Mouse (Mus musculus) c-Kit-negative CD71-positive TER-119-positive erythroid progenitor cells, embryonic 14.5 days (primary cell): ENCODE data around the gene Sfta2.

Source experiments
- DNase-seq: peaks from one replicate; pipeline ENCODE4 v3.0.0-alpha.2; 2013; ENCODE audit warnings: low read depth, low spot score

Sfta2 gene

DNA sequence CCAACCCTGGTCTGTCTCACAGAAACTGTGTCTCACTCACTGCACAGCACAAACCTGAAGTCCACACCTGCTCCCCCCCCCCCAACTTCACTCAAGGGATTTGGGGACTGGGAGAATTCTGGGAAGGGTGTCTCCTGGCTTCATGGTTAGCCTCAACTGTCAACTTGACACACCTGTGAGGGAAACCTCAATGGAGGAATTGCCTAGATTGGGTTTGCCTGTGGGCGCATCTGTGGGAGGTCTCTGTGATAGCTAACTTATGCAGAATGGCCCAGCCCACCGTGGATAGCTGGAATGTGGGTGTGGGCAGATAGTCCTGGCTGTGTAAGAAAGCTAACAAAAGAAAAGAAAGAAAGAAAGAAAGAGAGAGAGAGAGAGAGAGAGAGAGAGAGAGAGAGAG, at the start of gene Sfta2:
Sfta2 (plus strand) TSS at position 301 of the 400 bp plus-strand sequence.
- no peak for DNase-seq

DNA sequence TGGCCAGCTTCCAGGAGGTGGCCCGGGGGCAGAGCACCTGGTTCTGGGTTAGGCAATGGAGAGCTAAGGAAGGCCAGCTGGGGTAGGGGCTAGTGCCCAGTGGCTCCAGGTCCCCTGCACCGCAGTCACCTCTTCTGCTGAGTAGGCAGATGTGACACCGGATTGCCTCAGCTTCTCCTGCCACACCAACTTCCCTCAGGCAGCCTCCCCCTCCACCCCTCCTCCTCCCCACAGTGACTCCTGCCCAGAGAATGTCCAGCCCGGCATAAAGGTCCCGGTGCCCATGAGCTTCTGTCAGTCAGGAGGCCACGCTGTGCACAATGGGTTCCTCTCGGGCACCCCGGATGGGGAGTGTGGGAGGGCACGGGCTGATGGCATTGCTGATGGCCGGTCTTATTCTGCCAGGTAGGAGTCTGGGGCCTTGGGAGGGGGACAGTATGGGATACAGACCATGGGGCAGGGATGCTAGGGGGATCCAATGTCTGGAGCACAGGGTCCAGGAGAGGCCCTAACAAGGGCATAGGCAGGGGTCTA, 49.4 kb upstream of the Sfta2 start, which contains the start of gene Cdsn:
Cdsn (plus strand) TSS at position 248 of the 534 bp plus-strand sequence.
- no peak for DNase-seq

DNA sequence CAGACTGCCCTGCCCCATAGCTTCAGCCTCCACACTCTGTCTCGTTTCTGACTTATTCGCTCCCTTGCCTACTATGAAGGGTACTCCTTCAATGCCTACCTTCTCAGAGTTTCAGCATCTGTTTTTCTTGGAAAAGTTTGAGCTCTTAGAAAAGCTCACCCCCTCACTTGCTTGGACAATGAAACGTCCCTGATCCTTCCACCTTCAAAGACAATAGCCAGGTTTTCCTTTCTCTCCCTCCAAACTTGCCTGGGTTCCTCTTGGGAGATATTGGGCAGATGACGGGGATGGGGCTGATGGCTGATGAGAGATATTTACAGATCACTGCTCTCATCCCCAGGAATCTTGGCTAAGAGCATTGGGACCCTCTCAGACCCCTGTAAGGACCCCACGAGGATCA, 47.0 kb upstream of the Sfta2 start:
- DNase-seq: no peak

DNA sequence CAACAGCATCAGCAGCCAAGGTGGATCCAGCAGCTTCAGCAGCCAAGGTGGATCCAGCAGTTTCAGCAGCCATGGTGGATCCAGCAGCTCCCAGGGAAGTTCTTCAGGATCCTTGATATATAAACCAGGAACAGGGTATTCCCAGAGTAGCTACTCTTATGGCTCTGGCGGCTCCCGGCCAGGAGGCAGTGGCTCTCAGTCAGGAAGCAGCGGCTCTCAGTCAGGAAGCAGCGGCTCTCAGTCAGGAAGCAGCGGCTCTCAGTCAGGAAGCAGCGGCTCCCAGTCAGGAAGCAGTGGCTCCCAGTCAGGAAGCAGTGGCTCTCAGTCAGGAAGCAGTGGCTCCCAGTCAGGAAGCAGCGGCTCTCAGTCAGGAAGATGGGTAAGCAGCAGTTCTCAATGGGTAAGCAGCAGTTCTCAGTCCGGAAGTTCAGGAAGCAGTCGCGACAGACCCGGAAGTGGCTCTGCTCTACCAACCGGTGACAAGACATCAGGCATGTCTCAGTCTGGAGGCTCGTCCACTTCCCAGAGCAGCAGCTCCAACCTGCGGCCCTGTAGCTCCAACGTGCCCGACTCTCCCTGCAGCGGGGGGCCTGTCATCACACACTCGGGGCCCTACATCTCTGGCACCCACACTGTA, 46.5 kb upstream of the Sfta2 start:
- DNase-seq: no peak

DNA sequence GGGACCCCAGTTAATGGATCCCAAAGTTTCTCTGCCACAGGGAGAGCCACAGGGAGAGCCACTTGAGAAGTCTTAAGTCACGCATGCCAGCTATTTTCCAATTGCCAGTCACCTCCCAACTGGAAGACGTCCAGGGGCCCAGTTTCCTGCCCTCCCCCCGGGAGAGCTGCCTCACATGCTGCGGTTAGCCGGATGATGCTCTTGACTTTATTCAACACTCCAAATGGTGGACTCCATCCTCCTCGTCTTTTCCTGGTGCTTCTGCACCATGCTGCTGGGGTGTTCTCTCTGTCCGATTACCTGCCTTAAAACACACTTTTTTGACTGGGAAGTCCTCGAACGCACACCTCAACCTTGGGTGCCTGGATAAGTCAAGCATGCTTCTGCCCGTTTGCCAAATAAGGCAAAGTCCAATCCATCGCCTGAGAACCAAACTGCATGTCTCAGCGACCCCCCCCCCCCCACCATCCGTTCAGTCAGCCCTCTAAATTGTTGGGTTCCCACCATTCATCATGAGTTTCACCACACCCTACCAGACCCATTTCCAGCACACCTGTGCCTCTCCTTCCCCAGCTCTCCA, 45.1 kb upstream of the Sfta2 start:
- DNase-seq: no peak

DNA sequence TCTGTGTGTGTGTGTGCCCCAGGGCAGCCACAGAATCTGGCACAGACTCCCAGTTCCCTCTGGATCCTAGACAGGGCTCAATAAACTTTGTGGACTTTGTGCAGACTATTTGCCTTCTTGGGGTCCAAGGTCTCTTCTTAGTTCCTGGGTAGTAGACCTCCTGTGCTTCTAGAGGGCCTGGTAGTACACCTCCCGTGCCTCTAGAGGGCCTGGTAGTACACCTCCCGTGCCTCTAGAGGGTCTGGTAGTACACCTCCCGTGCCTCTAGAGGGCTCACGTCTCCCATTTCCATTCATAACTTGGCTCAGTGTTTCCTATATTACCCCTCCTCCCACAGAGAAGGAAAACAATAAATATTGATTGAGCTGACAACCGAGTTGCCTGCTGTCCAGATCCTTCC, 44.5 kb upstream of the Sfta2 start:
- no peak for DNase-seq

DNA sequence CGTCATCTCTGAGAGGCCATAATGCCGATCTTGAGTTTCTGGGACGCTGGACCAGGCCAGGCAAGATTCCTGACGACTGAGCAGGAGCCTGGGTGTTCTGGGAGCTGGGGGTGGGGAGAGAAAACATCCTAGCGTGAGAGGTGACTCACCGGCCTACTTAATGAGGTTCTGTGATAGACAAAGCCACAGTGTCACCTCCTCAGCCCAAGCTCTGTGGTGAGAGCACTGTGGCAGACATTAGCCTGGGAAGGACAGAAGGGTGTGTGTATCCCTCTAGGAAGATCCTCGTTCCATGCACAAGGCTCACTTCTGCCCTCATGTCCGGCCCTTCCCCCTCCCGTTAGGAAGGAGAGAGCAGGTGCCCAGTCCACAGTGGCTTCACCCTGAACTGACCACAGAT, 44.0 kb upstream of the Sfta2 start:
- DNase-seq: no peak

DNA sequence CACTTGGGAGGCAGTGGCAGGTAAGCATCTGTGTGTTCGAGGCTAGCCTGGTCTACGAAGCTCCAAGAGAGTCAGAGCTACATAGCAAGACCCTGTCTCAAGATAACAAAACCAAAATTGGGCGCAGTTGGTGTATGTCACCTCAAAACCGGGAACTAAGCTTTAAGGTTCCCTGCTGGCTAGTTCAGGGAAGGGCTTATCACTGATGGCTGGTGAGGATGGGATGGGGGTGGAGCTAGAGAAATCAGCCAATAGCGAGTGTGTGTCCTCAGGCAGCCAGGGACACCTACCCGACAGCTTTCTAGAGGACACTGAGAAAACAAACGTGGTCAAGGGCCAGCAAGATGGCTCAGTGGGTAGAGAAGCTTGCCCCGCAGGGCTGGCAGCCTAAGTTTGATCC, 43.1 kb upstream of the Sfta2 start:
- DNase-seq: no peak

DNA sequence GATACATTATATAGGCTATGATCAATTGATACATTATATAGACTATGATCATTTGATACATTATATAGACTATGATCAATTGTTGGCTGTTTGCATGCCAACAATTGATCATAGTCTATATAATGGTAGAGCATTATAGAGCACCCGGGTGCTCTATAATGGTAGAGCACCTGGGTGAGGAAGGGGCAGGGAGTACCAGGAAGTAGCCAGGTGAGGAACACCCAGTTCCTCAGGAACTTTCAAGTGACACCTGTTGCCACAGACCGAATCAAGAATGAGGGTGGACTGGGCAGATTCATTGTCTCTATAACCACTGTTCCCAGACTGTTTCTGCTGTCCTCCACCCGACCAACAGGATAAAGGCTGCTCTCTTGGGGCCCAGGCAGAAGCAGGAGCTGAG, 34.2 kb upstream of the Sfta2 start, which contains the start of gene 2300002M23Rik:
2300002M23Rik (plus strand) TSS at position 301 of the 400 bp plus-strand sequence.
- DNase-seq: no peak

DNA sequence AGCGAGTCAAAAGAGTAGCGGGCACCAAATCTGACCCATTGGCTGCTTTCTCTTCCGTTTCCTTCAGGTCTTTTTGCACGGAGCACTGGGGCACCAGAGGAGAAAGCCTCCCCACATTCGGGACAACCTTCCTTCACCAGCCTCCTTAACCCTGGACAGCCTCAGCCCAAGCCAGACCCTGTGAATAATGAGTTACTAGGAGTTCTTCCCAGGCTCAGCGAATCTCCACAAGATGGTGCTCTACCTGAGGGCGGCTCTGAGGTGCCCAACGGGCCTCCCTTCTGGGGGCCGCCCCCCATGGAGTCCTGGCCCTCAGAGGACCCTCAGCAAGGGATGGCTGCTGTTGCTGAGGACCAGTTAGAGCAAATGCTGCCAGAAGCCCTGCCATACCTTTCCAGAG, 33.6 kb upstream of the Sfta2 start:
- DNase-seq: no peak

DNA sequence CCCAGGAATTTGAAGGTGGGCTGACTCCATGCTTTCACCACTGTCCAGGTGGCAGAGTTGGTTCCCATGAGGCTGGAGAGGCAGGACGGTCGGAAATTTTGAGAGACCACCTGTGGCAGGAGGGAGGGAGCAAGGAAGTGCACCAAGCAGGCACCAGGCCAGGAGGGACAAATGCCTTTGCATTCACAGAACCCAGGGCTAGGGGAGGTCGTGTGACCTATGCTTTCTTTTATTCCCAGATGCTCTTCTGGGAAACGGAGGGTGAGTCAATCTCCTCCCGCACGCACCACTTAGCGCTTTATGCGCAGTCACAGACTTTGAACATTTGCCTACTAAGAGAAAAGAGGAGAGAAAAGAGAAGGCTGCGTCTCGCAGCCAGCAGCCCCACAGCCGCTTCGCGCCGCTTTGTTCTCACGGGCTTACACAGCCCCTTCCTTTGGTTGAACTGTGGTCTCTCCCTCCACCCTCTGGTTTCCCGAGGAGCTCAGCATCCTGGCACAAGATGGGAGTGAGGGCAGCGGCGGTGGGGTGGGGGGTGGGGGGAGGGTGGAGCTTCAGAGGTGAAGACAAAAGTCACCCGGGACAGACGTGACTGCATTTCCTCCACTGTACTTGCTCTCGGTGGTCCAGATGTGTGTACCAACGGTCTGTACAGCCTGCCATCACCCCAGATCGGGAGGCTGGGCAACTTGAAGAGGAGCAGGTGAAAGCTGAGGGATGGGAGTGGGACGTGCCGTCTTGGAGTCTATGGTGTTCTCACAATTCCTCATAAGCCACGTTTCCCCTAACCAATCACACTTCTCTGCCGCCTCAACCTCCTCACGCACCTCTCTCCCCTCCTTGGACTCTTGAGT, 32.0 kb upstream of the Sfta2 start:
- no peak for DNase-seq

DNA sequence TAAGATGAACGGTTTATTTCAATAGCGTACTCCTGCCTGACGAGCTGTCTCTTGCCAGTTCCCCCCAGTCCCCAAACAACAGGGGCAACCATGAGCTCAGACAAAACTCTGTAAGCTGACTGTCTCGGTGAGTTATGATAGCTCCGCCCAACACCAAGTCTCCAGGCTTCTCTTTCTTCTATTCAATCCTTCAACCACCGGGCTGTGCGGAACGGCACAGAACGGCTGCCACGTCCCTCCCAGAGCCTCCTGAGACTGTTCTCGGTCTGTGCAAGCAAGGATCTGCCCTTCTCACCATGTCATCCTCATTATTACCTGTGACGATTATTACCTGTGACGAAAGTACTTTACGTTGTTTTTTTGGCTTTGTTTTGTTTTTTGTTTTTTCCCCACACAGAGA, 30.5 kb upstream of the Sfta2 start:
- DNase-seq: no peak

DNA sequence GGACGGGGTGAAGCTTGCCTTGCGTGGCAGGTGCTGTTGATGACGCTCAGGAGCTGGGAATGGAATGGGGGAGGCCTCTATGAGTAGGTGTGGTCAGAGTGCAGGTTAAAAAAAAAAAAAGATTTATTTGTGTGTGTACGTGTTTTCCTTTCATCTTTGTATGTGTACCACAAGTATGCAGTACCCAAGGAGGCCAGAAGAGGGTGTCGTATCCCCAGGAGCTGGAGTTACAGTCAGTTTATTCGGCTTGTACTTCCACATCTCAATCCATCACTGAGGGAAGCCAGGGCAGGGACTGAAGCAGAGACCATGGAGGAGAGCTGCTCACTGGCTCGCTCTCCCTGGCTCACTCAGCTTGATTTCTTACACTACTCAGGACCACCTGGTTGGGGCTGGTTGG, 29.9 kb upstream of the Sfta2 start:
- no peak for DNase-seq

DNA sequence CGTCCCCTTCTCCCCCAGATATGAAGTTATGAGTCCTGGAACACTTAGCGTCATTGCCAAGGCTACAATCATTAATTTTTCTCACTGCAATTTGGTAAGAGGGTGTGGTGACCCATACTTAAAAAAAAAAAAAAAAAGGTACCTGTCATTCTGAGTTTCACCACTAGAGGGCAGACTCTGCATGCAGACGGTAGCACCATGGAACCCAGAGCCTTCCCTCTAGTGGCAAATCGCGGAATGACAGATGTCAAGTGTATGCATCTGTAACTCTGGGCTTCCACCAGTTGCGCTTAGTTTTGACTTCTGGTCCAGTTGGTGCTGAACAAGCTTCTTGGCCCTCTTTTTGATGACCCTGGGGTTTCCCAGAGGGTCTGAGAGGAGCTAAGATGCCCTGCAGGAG, 23.1 kb upstream of the Sfta2 start:
- DNase-seq: peak; percentile 80

DNA sequence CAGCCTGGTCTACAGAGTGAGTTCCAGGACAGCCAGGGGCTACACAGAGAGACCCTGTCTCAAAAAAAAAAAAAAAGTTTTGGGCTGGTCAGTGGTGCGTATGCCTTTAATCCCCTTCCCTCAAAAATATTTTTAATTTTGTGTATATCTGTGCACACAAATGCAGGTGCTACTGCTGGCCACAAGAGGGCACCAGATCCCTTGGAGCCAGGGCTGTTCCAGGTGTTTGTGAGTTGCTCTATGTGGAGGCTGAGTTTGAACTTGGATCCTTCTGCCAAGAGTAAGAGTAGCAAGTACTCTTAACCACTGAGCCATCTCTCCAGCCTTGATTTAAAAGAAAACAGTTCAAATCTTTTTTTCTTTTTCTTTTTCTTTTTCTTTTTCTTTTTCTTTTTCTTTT, 18.4 kb upstream of the Sfta2 start:
- DNase-seq: no peak

DNA sequence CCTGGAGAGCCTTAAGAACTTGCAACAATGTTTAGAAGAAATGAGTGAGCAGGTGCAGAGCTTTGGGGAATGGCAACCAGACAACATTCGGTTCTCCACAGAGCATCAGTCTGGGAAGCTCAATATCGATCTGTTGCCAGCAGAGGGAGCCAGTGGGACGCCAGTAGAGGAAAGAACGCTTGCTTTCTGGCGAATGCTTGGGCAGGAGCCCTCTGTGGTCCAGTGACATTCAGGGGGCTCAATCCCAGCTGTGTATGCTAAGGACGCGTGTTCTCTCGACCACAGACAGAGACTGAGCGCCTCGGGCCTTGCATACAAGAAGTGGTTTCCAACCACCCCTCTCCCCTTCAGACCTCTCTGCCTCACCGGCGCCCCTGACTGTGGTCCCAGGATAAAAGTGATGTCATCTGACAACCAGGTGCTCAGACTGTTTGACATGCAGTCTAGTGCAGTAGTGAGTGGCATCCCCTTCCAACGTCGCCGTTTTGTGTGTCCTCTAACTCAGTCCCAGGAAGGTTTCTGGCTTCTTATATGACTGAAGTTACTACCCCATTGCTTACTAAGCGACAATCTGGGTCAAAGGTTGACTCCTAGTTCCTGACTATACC, 16.9 kb upstream of the Sfta2 start:
- DNase-seq: peak; percentile 35

DNA sequence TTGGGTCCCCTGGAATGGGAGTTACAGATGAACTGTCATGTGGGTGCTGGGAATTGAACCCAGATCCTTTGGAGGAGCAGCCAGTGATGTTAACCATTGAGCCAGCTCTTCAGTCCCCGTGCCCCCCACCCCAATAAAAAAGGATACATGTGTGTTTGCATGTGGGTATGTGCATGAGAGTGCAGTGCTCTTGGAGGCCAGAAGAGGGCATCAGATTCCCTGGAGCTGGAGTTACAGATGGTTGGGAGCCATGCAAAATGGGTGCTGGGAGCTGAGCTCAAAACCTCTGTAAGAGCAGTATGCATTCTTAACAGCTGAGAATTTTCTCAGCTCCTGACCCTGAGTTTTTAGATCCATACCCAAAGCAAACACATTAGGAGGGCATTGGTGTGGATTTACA, 14.1 kb upstream of the Sfta2 start:
- no peak for DNase-seq

DNA sequence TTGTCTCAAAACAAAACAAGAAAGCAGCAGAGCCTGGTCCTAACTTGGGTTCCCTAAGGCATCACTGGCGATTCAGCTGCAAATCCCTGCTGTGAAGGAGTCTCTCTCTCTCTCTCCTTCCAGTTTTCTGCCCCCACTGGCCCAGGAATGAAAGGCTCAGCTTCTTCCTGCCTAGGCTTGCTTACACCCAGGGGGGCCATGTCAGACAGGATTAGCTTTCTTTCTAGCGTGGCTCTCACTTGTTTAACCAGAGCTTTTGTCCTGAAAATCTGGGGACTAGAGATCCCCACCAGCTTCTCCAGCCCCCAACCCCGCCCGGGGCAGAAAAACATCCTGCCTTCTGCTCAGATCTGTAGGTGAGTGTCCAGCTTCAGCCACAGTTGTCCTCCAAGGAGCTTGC, 13.0 kb upstream of the Sfta2 start:
- DNase-seq: no peak

DNA sequence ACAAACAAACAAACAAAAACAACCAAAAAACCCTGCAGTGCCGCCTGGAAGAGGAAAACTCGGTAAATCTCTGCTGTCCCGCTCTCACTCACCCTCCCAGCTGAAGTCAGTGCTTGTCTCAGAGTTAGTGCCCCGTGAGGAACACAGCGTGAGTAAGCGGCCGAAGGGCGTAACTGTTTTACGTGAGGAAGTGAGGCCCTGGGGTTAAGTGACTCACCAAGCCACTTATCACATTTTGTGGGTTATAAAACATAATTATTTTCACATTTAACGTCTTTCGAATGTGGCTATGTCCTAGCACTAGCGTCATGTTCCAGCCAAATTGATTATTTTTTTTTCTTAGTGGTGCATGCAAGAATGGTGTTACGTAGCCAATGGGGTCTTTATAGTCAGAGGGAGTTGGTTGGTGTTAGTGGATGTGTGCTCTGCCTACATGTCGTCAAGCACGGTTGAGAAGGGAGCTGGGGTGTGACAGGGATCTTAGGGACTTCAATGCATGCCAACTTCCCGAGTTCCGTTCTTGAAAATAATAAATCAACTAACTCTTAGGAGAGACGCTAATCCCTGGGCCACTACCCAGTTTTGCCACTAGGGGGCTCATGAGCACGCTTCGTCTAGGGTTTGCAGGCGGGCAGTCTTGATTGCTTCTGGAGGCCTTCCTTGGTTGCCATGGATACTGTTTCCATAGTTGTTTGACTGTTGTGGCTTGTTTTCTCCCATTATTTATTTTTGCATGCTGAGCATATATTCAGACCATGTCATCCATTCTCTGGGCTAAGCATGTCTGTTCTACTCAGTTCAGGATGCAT, 10.7 kb upstream of the Sfta2 start:
- DNase-seq: peak; percentile 8

DNA sequence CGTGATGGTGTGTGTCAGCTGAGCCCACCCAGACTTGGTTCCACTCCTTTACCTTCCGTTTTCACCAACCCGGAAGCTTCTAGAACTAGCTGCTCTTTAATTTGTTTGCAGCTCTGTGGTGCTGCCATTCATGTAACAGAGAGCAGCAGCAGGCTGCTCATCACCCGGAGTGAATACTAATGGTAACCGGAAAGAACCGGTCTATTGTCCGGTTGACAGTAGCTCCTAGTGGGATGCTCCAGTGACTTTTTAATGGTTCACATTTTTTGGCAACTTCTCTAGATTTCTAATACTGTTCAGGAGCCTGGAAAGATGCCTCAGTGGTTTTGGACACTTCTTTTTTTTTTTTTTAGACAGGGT, 10.2 kb upstream of the Sfta2 start:
- DNase-seq: no peak

DNA sequence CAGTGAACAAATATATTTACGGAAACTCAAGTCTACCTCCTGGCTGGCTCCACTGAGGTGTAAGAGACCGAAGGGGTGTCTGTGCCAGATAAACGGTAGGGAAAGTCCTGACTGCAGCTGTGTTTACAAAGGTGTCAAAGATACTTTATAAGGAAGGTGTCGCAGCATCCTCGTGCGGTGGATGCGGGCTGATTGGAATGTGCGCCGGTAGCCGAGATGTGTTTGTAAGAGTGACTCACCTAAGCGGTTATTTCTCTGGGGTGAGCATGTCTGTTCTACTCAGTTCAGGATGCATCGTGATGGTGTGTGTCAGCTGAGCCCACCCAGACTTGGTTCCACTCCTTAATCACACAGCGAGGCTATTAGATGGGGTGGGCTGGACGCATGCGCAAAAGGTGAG, 9.6 kb upstream of the Sfta2 start:
- DNase-seq: no peak
